18 mouse cellular contexts compared by ENCODE assay signal in genomic region chr9:65987021-65987420, GRCm38 (mm10).
"Had no signal": no experiment of that assay in that cellular context is flagged by ENCODE, and none has a peak within 500 bp of the region (broad histone marks: within the 10 kb centered on the region; RNA-seq: fewer than 3 reads in every experiment).

No protein-coding gene starts in this region.

- DNase-seq: layer of hippocampus, postnatal 36 days; liver, embryonic 13.5 days; lung, adult 2 months; lung, postnatal 14 days; lung, postnatal 4 days; right cerebral cortex, adult 18-20 months; right cerebral cortex, postnatal 14 days; right cerebral cortex, postnatal 4 days; thymus, adult 2 months; thymus, postnatal 14 days; thymus, postnatal 4 days had no signal

- H3K9ac ChIP-seq: liver, embryonic 13.5 days; midbrain, embryonic 12.5 days; midbrain, embryonic 15.5 days; neural tube, embryonic 12.5 days; neural tube, embryonic 15.5 days had no signal

- H3K4me1 ChIP-seq: liver, embryonic 13.5 days; midbrain, embryonic 12.5 days; midbrain, embryonic 15.5 days; neural tube, embryonic 12.5 days; neural tube, embryonic 15.5 days had no signal

- H3K4me2 ChIP-seq: liver, embryonic 13.5 days; midbrain, embryonic 12.5 days; midbrain, embryonic 15.5 days; neural tube, embryonic 12.5 days; neural tube, embryonic 15.5 days had no signal

- H3K27ac ChIP-seq: left cerebral cortex, adult 2 months; liver, embryonic 13.5 days; midbrain, embryonic 12.5 days; midbrain, embryonic 15.5 days; neural tube, embryonic 12.5 days; neural tube, embryonic 15.5 days; stomach, postnatal 0 days had no signal

- ATAC-seq: intestine, postnatal 0 days; midbrain, embryonic 15.5 days had no signal

- H3K27me3 ChIP-seq: liver, embryonic 13.5 days; midbrain, embryonic 12.5 days; midbrain, embryonic 15.5 days; neural tube, embryonic 12.5 days; neural tube, embryonic 15.5 days had no signal

- H3K4me3 ChIP-seq: left cerebral cortex, adult 2 months; liver, embryonic 13.5 days; midbrain, embryonic 12.5 days; midbrain, embryonic 15.5 days; neural tube, embryonic 12.5 days; neural tube, embryonic 15.5 days had no signal

- H3K36me3 ChIP-seq: liver, embryonic 13.5 days; midbrain, embryonic 12.5 days; midbrain, embryonic 15.5 days; neural tube, embryonic 12.5 days; neural tube, embryonic 15.5 days had no signal

- H3K9me3 ChIP-seq: liver, embryonic 13.5 days; midbrain, embryonic 12.5 days; midbrain, embryonic 15.5 days; neural tube, embryonic 12.5 days; neural tube, embryonic 15.5 days had no signal
